Mouse (Mus musculus) A20 (cell line): ENCODE measurements around the gene Car10.

Experiments used
- DNase-seq: peaks from one replicate; pipeline ENCODE4 v3.0.0-alpha.2; 2011; ENCODE audit warnings: low read depth, low spot score

Gene Car10

DNA sequence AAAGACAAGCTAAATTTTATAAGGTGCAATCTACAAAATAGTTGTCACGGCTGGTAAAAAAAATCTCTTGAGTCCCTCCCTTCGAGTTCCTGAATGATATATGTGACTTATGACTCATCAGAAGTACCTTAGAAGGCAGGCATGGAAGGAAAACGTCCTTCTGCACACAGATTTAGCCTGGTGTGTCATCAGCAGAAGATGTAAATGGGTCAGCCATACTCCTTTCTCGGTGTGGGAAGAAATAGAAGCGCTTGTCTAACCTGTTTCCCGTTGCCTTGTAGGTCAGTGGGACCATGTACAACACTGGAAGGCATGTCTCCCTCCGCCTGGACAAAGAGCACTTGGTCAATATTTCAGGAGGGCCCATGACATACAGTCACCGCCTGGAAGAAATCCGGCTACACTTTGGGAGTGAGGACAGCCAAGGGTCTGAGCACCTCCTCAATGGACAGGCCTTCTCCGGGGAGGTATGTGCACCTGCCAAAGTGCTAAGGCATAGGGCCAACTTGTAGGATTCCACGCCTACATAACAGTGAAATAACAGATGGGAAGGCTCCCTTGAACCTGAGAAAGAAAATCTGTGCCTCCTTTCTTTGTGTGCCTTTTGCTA is 392.5 kb downstream of the Car10 start:
- DNase-seq: no peak

DNA sequence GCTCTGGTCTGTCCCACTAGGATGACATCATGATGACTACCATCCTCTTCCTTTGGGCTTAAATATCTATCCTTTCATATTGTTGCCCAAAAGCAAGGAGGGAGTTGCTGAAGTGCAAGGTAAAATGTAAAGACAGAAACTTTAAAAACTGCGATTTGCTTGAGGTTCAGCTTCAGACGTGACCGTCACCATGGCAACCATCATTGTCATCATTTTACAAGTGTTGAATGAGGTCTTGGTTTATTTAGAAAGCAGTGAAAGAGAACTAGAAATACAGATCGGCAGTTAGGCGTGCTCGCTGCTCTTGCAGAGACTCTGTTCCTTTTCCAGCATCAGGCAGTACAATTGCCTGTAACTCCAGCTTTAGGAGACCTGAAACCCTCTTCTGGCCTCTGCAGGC is 400.1 kb downstream of the Car10 start:
- DNase-seq: no peak

DNA sequence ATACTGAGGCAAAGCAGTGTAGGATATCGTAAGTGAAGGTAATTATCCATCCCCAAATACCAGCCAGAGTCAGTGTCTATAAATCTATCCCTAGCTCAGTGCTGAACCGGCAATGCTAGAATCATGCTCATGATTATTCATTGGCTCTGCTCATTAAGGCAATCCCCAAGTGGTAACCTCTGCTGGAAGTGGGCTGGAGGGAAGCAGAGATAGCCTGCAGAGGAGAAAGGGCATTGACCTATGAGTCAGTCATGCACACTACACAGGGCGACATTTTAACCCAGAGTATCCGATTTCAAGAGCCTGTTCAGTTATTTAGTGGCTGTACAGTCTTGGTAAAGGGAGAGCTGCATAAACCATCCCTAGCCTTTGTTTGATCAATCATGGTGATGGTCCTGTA is 402.6 kb downstream of the Car10 start:
- DNase-seq: no peak

DNA sequence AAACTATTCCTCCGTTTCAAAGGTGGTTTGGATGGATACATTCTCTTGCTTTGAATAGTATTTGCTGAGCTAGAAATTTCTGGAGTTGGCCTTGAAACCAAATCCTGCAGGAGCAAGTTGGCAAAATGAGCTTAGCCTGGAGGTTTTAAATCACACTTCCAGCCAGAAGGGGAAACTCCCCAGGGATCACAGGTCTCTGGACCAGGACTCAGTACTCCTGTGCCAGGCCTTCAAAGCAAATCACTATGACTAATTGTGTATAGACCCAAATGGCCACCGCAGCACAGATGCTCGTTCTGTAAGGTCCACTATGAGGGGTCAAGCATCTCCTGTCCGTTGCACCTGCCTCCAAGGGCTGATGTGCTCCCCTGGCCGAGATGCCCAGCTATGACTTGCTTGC is 403.8 kb downstream of the Car10 start:
- DNase-seq: no peak

DNA sequence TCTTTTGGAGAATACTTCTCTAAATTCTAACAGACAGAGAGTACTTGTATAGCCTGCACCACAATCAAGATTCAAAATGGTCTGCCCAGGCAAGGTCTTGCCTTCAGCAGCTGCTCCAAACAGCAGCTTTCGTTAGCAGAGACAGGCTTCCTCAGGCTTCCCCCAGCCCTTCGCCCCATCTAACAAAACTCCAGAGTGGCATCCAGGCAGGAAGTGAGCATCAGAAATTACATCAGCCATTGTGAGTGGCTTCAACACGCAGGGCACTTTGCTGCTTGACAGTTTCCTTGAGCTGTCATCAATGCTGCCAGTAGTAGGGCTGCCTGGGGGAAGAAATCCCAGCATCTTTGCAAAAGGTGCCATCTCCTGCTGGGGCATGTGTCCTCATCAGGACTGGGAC is 405.0 kb downstream of the Car10 start:
- DNase-seq: no peak

DNA sequence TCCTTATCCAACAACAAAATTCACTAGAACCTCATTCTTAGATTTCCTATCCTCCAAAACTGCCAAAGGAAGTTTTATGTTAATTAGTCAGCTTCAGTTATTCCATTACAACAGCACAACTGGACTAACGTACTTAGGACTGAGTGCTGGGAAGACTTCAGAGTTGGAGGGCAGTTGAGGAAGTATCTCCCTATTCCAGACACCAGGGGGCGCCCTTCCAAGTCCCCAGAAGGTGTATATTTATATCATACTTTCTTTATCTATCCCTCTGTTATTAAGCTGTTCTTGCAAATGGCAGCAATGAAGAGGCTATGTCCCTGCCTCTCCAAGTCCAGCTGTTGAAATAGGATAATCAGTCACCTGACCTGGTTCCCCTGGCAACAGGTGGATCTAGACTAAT is 405.6 kb downstream of the Car10 start:
- no peak for DNase-seq

DNA sequence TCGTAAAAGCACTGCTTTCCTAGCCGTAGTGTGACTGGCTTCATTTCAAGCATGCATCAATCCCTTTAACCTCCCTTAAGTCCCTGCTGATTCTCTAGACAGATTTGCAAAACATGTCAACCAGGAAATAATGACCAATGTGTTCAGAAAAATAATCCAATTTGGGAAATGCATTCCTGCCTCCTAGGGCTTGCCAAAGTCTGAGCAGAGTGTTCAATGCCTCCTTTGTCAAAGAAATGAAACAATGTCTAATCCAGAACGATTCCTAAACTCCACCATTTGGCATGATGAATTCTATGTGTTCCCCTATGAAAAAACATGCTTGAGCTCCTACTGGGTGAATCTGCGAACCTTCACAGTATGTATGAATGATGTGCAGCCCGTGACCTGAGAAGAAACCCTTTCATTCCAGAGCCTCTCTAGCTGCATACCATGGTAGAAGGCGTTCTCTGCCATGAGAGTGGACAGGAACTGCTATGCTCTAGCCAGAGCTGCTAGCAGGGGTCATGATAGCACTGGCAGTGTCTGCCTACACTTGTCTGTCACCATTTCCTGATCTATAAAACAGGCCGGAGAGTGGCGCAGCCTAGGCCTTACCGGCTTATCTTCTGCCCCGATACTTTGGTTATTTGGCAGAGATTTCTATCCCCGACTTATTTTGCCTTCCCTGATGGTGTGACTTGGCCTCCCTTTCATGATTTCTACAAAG is 411.9 kb downstream of the Car10 start:
- no peak for DNase-seq

DNA sequence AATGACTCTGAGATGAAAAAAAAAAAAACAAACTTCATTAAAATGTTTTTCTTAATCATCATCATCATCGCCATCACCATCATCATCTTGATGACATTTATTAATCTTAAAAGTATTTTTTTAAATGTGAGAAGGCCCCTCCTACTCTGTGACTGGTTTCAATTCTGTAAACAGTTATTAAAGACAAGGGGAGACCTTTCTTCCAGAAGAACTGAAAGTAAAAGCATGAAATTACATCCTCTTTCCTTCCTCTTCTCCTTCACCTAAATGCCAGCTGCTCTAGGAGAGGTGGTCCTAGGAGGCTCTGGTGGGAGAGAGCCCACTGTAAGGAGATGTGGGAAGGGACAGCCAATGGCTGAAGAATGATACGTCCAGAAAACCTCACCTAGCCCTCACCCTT is 415.0 kb downstream of the Car10 start:
- DNase-seq: no peak

DNA sequence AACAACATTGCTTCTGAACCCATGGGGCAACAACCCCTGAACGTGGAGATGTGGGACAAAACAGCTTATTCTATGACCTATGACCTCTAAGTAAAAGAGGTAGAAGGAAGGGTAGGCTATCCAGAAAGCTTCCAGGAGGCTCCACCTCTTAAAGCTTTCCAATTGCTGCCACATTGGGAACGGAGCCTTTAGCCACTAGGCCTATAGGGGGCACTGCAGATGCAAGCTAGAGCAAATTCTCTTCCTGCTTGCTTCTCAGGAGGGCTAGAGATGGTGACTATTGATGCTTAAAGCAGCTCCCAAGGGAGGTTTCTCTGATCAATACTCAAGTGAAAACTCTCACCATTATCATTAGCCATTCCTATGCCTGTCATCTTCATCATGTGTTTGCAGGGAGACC is 416.6 kb downstream of the Car10 start:
- DNase-seq: no peak

DNA sequence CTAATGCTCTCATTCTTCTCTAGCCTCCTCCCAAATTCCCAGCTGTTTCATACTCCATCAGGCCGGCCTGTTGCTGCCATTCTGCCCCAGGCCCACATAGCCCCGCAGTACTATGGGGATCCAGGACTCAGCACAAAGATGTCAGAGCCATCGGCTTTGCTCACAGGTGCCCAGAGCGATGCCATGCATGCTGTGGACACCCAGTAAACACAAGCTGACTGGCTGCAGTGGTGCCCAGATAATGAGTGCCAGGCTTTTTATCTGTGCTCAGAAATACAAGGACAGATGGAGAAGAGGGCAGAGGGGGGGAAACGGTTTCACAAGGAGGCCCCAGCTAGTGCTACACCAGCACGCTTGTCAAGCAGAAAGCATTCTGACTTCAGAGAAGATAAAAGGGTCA is 417.7 kb downstream of the Car10 start:
- DNase-seq: no peak

DNA sequence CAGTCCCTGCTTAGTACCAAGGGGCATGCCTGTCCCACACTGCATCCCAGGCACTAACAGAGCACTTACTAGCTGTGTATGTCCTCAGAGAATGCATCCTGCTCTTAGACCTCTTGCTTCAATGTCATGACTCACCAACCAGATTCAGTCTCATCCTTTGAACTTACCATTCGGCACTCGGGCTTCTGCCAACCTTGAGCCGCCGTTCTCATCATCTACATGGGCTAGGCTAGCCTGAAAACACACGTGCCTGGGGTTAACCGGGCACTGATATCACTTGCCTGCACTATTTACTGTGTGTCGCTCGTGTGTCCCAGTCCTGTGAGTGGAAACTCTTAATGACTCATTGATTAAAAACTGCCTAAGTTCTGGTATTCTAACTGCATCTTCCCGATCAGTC is 418.4 kb downstream of the Car10 start:
- no peak for DNase-seq

DNA sequence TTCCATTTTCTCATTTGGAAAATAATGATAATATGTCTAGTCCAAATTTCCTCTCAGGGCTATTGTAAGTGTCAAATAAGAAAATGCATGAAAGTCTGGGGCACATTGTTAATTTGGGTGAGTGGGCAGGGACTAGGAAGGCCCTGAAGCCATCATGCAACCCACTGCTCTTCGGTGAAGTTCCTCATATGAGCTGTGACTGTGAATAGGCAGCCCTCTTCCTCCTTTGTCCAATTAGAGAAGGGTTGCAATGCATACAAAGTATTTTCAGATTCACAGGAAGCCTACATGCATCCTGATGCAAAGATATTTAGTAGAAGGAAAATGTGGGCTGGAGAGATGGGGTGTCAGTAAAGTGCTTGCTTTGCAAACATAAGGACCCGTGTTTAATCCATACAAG is 419.1 kb downstream of the Car10 start:
- no peak for DNase-seq

DNA sequence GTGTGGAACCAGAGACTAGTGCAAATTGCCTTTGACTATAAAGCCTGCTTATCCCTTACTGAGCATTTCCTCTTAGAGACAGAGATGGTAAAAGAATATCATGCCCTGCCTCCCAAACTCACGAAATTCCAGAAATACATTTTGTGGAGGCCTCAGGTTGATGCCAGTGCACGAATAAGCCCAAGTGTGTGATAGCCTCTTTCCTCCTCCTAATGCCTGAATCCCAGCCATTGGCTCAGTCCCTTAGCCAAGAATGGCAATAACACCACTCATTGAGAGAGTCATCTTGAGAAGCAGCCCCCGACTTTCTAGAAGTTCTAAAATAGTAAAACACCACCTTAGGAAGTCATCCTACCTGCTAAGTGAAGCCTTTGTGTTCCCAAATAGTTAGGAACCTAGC is 424.7 kb downstream of the Car10 start:
- DNase-seq: no peak

DNA sequence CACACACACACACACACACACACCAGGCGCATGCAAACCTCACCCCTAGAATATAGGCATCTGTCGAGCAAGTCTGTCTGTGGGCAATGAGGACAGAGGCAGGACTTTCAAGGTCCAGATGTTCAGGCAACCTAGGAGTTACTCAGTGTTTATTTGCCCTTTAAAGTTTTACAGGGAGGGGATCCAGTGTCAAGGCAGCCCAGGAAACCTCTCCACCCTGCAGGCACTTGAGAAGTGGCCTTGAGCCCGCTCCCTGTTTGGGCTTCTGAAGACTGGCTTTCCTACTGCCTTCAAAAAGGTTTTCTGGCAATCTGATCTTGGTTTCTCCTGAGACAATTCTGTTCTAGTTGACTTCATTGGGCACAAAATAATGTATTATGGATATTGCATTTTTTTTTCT is 428.1 kb downstream of the Car10 start:
- no peak for DNase-seq

DNA sequence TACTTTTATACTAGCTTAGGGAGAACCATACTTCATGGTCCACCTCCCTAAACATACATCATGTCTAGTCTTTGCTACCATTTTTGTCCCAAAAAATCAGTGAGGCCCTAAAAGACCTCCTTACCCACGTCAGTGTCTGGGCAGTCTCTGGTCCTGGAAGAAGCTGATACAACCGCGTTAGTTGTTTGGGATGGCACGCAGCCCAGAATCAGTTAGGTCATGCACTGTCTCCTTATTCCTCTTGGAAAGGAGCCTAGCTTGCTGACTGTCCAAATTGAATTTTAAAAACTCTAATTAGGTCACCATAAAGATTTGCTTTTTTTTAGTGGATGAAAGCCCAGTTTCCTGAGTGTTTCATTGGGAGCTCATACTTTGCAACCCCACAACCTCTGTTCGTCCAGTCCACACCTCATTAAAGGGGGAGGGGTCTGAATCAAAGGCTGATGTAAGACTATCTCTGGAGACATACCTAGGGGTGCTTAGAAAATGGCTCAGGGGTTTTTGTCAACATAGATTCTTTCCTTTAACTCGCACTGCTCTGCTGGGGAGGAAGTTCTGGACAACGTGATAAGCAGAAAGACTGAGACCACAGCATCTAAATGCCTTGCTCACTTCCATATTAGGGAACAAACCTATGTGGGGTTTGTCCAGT is 433.3 kb downstream of the Car10 start:
- no peak for DNase-seq

DNA sequence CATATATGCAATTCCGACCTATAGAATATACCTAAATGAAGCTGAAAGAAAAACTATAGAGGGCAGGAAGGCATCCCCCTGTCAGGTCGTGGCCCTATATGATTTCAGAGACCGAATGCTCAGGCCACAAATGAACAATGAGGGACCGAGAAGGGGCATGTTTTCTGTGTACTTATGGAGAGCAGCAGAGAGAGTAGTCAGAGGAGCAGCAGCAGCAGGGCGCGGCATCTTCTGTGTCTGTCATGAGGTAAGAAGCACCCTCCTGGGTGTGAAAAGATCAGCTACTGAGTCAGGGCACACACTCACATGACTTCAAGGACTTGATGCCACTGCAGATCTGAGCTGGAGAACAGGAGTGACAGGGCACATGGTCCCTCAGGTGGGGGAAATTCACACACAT is 438.4 kb downstream of the Car10 start:
- no peak for DNase-seq

DNA sequence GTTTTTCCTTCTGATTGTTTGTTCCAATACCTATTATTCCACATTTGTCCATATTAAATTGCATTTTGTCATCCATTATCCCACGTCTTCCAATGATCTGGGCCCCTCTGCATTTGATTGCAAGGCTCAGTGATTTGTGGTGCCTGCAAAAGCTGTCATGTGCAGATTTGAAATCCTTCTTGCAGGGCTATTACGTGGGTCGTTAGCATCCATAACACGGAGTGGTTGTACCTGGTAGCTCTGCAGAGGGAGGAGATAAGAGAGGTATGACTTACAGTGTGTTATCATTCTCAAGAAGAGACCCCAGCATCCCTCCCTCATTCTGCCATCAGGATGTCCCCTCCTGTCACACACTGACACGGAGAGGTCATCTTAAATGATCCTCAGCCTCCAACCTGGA is 451.1 kb downstream of the Car10 start:
- no peak for DNase-seq

DNA sequence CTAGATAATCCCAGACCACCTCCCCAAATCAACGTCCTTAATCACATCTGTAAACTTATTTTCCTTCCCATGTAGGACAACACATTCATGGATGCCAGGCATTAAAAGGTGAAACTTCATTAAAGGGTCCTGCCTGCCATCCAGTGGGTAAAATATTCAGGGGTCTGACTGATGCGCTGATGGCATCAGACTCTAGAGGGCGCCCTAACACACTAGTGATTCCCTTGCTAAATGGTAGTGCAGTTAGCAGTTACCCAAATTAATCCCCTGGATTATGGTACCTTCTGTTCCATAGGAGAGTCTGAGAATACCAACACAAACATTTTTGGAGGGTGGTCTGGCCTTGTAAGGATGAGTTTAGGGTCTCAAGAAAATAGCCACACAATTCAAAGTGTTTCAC is 453.1 kb downstream of the Car10 start:
- peak; percentile 1 for DNase-seq

DNA sequence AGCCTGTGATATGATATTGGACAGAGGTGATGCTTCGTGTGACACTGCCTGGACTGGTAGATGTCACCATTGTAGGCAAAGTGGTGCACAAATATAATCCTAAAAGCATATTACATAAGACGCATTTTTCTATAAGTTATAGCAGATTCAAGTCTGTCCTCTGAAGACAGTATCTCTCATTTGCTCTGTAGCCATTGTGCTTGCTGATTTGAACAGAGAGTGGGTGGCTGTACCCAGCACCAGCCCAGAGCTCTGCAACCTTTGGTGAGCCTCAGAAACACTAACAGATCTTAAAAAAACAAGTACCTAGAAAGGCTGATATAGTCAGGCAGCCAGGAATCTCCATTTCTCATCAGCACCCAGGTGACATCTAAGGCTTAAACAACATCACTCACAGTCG is 461.3 kb downstream of the Car10 start:
- no peak for DNase-seq

DNA sequence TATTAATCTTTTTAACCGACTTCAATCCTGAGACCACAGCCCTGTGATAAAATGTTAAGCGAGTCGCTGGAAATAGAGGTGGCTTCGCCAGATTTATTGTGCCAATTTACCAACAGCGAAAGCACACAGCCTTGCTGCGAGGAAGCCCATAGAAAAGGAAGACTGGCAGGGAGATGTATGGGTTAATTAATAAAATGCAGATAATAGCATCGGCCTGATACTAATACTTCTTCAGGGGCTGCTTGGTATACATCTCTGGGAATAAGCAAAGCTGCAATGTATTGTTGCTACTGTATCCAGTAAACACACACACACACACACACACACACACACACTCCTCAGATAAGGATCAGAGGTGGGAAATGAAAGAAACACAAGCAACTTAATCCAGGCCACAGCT is 462.7 kb downstream of the Car10 start:
- DNase-seq: no peak

DNA sequence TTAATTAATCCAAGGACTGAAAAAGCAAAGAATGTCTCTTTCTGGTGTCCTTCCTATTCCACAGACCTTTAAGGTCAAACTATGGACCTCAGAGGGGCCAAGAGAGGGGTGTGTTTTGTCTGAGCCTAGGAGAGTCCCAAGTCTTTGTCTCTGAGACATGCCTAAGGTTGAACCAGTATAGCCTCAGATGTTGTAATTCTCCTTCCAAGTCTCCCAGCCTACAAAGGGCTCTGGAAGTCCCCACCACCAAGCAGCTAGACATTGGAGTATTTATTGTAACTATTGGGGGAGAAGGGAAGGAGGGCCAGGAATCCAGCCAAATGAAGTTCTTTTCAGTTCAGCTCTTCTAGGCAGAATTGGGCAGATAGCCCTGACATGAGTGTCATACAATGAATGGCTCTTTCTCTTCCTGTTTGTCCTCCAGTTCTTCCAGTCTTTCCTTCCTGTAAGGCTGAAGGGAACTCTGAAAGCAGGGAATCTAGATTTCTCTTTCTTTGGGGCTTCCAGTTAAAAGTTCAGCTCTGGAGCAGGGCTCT is 464.6 kb downstream of the Car10 start:
- no peak for DNase-seq

DNA sequence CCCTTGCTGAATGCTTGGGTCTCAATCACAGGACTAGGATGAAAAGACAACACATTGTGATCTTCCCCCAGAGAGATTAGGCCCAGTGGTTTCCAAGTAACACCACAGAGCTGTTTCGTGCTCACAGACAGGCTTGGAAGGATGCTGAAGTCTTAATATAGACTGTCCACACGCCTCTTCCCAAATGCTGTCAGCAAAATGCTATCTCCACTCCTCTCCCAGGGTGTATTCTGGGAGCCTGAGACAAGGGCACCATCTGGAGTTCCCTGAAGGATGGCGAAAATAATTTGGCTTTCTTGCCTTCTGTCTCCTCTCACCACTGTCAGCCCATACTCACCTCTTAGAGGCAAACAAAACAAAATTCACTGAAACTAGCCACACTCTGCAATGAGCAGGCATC is 467.9 kb downstream of the Car10 start:
- no peak for DNase-seq
